Mouse (Mus musculus) mesoderm, embryonic 11.5 days (tissue): ENCODE results near the gene Cd300ld.
"Not testable (repeated sequence)": the region's sequence is repeated elsewhere in the genome, so short reads cannot be mapped to it uniquely, and the experiment has no call there.

Experiments used
- DNase-seq: peaks from one replicate; pipeline ENCODE4 v3.0.0-alpha.2; 2012; ENCODE audit warnings: low read depth, low spot score

Cd300ld gene

GRCm38 (mm10) chr11:114989793-114990192 is at the start of gene Cd300ld:
Gene Cd300ld (minus strand): TSS chr11:114989922.
- no peak for DNase-seq

- not testable (repeated sequence) for DNase-seq
Observed at GRCm38 (mm10) chr11:115037669-115038068, 47.9 kb upstream of the Cd300ld start, which contains the start of gene Cd300ld5. Gene Cd300ld5 (minus strand): TSS chr11:115037769.

- not testable (repeated sequence) for DNase-seq
Observed at GRCm38 (mm10) chr11:115026912-115027311, 37.2 kb upstream of the Cd300ld start, which contains the start of gene Cd300ld4. Gene Cd300ld4 (minus strand): TSS chr11:115027012.

- not testable (repeated sequence) for DNase-seq
Observed at GRCm38 (mm10) chr11:115016093-115016492, 26.4 kb upstream of the Cd300ld start, which contains the start of gene Cd300ld2. Gene Cd300ld2 (minus strand): TSS chr11:115016193.

GRCm38 (mm10) chr11:115004070-115004469 is 14.3 kb upstream of the Cd300ld start:
- no peak for DNase-seq

- no peak for DNase-seq
Observed at GRCm38 (mm10) chr11:115001474-115002040, 11.8 kb upstream of the Cd300ld start, which contains the start of gene Cd300c2. Gene Cd300c2 (minus strand): TSS chr11:115001880.

GRCm38 (mm10) chr11:114981866-114982265 is 7.9 kb downstream of the Cd300ld start:
- no peak for DNase-seq

GRCm38 (mm10) chr11:114972726-114973125 is 17.0 kb downstream of the Cd300ld start:
- DNase-seq: no peak

- no peak for DNase-seq
Observed at GRCm38 (mm10) chr11:114968752-114969207, 20.9 kb downstream of the Cd300ld start, which contains the start of gene Cd300c. Gene Cd300c (minus strand): TSS chr11:114969157.

GRCm38 (mm10) chr11:114965182-114965828 is 24.4 kb downstream of the Cd300ld start:
- no peak for DNase-seq

- no peak for DNase-seq
Observed at GRCm38 (mm10) chr11:114960369-114960768, 29.4 kb downstream of the Cd300ld start.

- DNase-seq: no peak
Observed at GRCm38 (mm10) chr11:114934144-114934543, 55.6 kb downstream of the Cd300ld start, which contains the start of gene Cd300lb. Gene Cd300lb (minus strand): TSS chr11:114934386.

- DNase-seq: no peak
Observed at GRCm38 (mm10) chr11:114933591-114933990, 56.1 kb downstream of the Cd300ld start.
